Mouse (Mus musculus) myocyte (in vitro differentiated cells): ENCODE data around the gene Dlg1. TPM values are rescaled to one million over a fixed set of nuclear protein-coding genes. Genes with fewer than 3 reads are reported as not detected.

Experiments
- H3K27me3 ChIP-seq: one replicate; pipeline ENCODE4 v1.6.1; 2011; ENCODE audit not compliant: control insufficient read depth, insufficient read depth, insufficient read length
- H3K36me3 ChIP-seq: one replicate; pipeline ENCODE4 v1.6.1; 2011; ENCODE audit not compliant: control insufficient read depth, insufficient read depth
- H3K4me2 ChIP-seq: one replicate; pipeline ENCODE4 v1.6.1; 2011; ENCODE audit warnings: low read depth, control low read depth
- H3K4me3 ChIP-seq: one replicate; pipeline ENCODE4 v1.5.1; 2011; ENCODE audit warnings: mild to moderate bottlenecking, control low read depth, moderate library complexity
- H3K79me2 ChIP-seq: one replicate; pipeline ENCODE4 v1.6.1; 2011; ENCODE audit not compliant: control insufficient read depth, insufficient read depth
- H3ac ChIP-seq: one replicate; pipeline ENCODE4 v1.6.1; 2011; ENCODE audit not compliant: control insufficient read depth, insufficient read length
- CEBPB ChIP-seq: IDR thresholded peaks from 2 replicates; pipeline ENCODE4 v1.6.1; 2011; ENCODE audit warnings: mild to moderate bottlenecking, moderate library complexity; ENCODE audit not compliant: poor library complexity, insufficient read depth, severe bottlenecking
- E2F4 ChIP-seq: IDR thresholded peaks from one replicate; pipeline ENCODE4 v1.6.1; 2011; ENCODE audit warnings: mild to moderate bottlenecking, control low read depth, moderate library complexity; ENCODE audit not compliant: insufficient read depth
- MAX ChIP-seq: IDR thresholded peaks from one replicate; pipeline ENCODE4 v1.6.1; 2011; ENCODE audit warnings: low read depth, mild to moderate bottlenecking, control low read depth
- MYOD1 ChIP-seq, 3 experiments: IDR thresholded peaks; one replicate each; pipeline ENCODE4 v1.6.1; 2011; ENCODE audit warnings: control low read depth in 2 of 3, low read depth in 2 of 3, mild to moderate bottlenecking in 2 of 3, moderate library complexity in 1 of 3; ENCODE audit not compliant: insufficient read length in 2 of 3, control insufficient read depth in 1 of 3
- MYOG ChIP-seq, 3 experiments: IDR thresholded peaks; one replicate each; pipeline ENCODE4 v1.6.1; 2011; ENCODE audit warnings: control low read depth in 2 of 3, low read depth in 2 of 3, mild to moderate bottlenecking in 2 of 3; ENCODE audit not compliant: insufficient read length in 2 of 3, control insufficient read depth in 1 of 3, insufficient read depth in 1 of 3
- POLR2A ChIP-seq: IDR thresholded peaks from one replicate; pipeline ENCODE4 v1.6.1; 2011; ENCODE audit warnings: low read depth, mild to moderate bottlenecking, control low read depth, moderate library complexity; ENCODE audit not compliant: insufficient read length
- POLR2AphosphoS2 ChIP-seq: IDR thresholded peaks from one replicate; pipeline ENCODE4 v1.6.1; 2011; ENCODE audit warnings: low read depth, control low read depth; ENCODE audit not compliant: insufficient read length
- REST ChIP-seq: IDR thresholded peaks from one replicate; pipeline ENCODE4 v1.6.1; 2011; ENCODE audit warnings: mild to moderate bottlenecking, control low read depth, moderate library complexity; ENCODE audit not compliant: insufficient read depth, insufficient read length
- SRF ChIP-seq: IDR thresholded peaks from one replicate; pipeline ENCODE4 v1.6.1; 2011; ENCODE audit warnings: low read depth; ENCODE audit not compliant: control insufficient read depth, insufficient read length
- TCF12 ChIP-seq: IDR thresholded peaks from one replicate; pipeline ENCODE4 v1.6.1; 2011; ENCODE audit warnings: mild to moderate bottlenecking, control low read depth; ENCODE audit not compliant: poor library complexity, insufficient read depth, severe bottlenecking
- TCF3 ChIP-seq: IDR thresholded peaks from one replicate; pipeline ENCODE4 v1.6.1; 2011; ENCODE audit warnings: low read depth, control low read depth; ENCODE audit not compliant: insufficient read length
- USF1 ChIP-seq: IDR thresholded peaks from one replicate; pipeline ENCODE4 v1.6.1; 2011; ENCODE audit warnings: low read depth, mild to moderate bottlenecking, control low read depth, moderate library complexity
- polyA plus RNA-seq: library from polyadenylated mRNA; unstranded; fragments of >200 nt; fragmentation: generic; extraction: Trizol; gene quantifications from one replicate; pipeline ENCODE4 v1.2.1, GENCODE M21; 2012; ENCODE audit warnings: missing spikeins

The Dlg1 gene
- polyA plus RNA-seq, 1 experiment, result 23.2 TPM

DNA sequence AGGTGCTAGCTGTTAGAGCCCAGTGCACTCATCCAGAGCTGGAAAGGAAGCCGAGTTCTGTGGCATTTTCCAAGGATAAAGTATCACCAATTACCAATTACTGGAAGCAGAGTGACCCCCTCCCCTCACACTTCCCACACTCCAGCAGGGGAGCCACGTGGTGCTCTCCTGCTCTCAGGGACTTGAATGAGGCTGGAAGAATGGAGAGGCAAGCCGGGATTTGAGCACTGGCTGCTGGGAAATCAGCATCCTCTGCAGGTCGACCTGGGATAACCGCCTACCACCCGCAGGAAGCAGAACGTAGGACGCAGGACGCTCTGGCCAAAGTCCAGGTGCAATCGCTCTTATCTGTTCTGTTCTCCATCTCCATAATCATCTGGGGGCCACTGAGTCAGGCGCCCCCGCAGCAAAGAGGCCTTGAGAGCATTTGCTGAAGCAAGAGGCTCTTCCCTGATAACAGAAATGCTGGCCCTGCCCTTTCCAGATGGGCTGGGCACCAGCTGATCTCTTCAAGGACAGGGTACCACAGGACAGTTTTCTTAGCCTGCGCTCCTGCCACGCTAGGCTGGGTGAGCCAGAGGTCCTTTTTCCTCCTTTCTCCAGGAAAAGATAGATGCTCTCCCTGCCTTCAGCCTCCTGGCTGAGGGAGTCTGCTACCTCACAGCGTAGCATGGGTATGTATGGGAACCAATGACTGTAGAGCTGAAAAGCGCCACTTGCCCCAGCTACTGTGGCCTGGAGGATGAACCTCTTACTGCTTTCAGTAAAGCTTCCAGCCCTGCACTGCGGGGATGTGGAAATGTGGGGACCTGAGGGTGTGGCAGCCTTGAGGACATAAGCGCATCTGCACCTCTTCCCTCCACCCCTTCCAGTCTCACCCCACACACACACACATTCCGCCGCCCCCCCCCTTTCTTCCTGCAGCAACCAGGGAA is 242.9 kb downstream of the Dlg1 start:
- TF ChIP-seq MAX, result no peak
- no peak for TF ChIP-seq POLR2A
- TF ChIP-seq MYOG (IDR thresholded peaks at IDR 0.05; ENCODE audit: control insufficient read depth in 1 of 3, insufficient read depth in 1 of 3, insufficient read length in 2 of 3, low read depth in 2 of 3), result no peak
- TF ChIP-seq TCF12, result no peak
- no peak for TF ChIP-seq MYOD1 (IDR thresholded peaks at IDR 0.05; ENCODE audit: control insufficient read depth in 1 of 3, insufficient read length in 2 of 3, low read depth in 2 of 3)
- TF ChIP-seq USF1, result no peak
- TF ChIP-seq POLR2AphosphoS2, result no peak
- no peak for TF ChIP-seq CEBPB
- TF ChIP-seq SRF, result no peak
- no peak for TF ChIP-seq TCF3
- TF ChIP-seq REST, result no peak
- no peak for TF ChIP-seq E2F4
- H3K4me2 ChIP-seq, result no peak overlapping the region
- peaks cover 10% of the 10 kb centered on the region for H3K27me3 ChIP-seq
- no peak overlapping the region for H3K4me3 ChIP-seq
- no peaks in the 10 kb centered on the region for H3K36me3 ChIP-seq
- no peaks in the 10 kb centered on the region for H3K79me2 ChIP-seq
- no peak overlapping the region for H3ac ChIP-seq

DNA sequence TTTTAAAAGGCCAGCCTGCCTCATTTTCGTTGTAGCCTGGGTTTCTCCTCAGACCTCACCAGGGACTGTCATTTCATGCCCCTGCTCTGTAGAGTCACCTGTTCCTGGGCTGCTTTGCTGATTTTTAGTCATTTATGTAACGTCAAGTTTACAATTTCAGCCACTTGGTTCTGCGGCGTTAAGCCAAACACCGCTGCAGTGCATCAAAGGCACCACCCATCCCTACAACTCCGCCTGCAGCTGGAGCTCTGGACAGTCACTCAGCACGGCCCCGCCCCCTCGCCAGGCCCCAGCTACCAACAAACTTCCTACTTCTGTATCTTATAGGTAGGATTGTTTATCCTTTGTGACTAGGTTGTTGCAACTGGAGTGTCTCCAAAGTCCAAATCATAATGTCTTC is 243.7 kb downstream of the Dlg1 start:
- Histone ChIP-seq H3K4me2 (no peak overlapping the region), H3K36me3 (no peaks in the 10 kb centered on the region), H3K27me3 (peaks cover 10% of the 10 kb centered on the region), H3K79me2 (no peaks in the 10 kb centered on the region), H3K4me3 (no peak overlapping the region), H3ac (no peak overlapping the region)
- no peak for TF ChIP-seq E2F4
- TF ChIP-seq MYOG (IDR thresholded peaks at IDR 0.05; ENCODE audit: control insufficient read depth in 1 of 3, insufficient read depth in 1 of 3, insufficient read length in 2 of 3, low read depth in 2 of 3), result no peak
- TF ChIP-seq POLR2A, result no peak
- no peak for TF ChIP-seq SRF
- no peak for TF ChIP-seq USF1
- TF ChIP-seq MAX, result no peak
- TF ChIP-seq TCF3, result no peak
- no peak for TF ChIP-seq REST
- no peak for TF ChIP-seq CEBPB
- no peak for TF ChIP-seq MYOD1 (IDR thresholded peaks at IDR 0.05; ENCODE audit: control insufficient read depth in 1 of 3, insufficient read length in 2 of 3, low read depth in 2 of 3)
- no peak for TF ChIP-seq POLR2AphosphoS2
- TF ChIP-seq TCF12, result no peak

DNA sequence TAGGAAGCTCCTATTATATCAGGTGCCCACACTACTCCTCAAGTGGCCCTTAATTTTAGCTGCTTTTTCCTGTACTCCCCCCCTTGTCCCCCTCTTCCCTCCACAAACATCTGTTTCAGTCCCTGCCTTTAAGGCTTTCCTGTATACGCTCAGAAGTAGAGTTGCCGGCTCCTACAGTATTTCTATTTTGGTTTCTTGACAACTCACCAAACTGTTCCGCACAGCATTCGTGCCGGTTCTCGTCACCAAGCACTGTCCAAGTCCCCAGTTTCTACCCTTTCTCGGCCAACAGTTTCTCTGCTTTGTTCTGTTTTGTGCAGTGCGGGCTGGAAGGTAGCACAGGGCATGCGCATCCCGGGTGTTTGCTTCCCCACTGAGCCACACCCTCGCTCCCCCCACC is 245.7 kb downstream of the Dlg1 start:
- Histone ChIP-seq H3K36me3 (no peaks in the 10 kb centered on the region), H3K27me3 (peaks cover 10% of the 10 kb centered on the region), H3K4me3 (no peak overlapping the region)

DNA sequence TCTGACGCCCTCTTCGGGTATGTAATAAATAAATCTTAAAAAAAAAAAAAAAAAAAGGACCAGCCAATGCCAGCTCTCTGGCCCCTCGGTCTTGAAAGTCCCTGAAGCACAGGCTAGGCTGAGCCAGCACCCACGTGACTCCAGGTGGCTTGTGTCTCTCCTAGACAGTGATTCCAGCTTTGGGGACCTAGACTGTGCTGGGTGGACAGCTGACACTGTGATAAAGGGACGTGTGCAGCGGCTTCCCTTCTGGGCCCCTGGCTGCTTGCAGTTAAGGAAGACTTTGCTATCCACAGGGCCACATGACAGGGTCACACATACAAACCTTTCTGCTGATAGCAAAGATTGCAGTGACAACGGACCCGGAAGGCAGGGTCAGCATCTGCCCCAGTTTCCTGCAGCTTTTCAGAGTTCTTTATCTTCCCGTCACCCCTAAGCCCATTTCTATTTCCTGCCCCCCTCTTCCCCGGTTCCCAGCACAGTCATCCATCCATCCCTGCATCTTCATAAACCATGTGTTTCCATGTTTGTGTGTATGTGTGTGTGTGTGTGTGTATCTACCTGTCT is 247.1 kb downstream of the Dlg1 start:
- no peak overlapping the region for H3K4me2 ChIP-seq
- H3K4me3 ChIP-seq, result no peak overlapping the region
- TF ChIP-seq CEBPB (no peak), MYOG (IDR thresholded peaks at IDR 0.05; ENCODE audit: control insufficient read depth in 1 of 3, insufficient read depth in 1 of 3, insufficient read length in 2 of 3, low read depth in 2 of 3) (no peak), MAX (no peak), E2F4 (no peak), MYOD1 (IDR thresholded peaks at IDR 0.05; ENCODE audit: control insufficient read depth in 1 of 3, insufficient read length in 2 of 3, low read depth in 2 of 3) (no peak), POLR2A (no peak), POLR2AphosphoS2 (no peak), SRF (no peak), USF1 (no peak), REST (no peak), TCF3 (no peak), TCF12 (no peak)
- no peak overlapping the region for H3ac ChIP-seq
- H3K79me2 ChIP-seq, result no peaks in the 10 kb centered on the region
- no peaks in the 10 kb centered on the region for H3K36me3 ChIP-seq
- H3K27me3 ChIP-seq, result peaks cover 10% of the 10 kb centered on the region

More for the DNA sequence above, 245.7 kb downstream of the Dlg1 start:
- Histone ChIP-seq H3K79me2 (no peaks in the 10 kb centered on the region), H3K4me2 (peak overlapping the region; percentile 12), H3ac (no peak overlapping the region)
- TF ChIP-seq TCF12 (no peak), E2F4 (no peak), SRF (no peak), TCF3 (no peak), REST (no peak)
